ENCODE assay signal across 8 mouse cellular contexts in genomic region chr1:133129471-133130221, GRCm38 (mm10). TPM values are rescaled to one million over a fixed set of nuclear protein-coding genes. Genes with fewer than 3 reads are reported as not detected.
A peak's percentile ranks its signal among the peaks of the same experiment; 100 is the strongest.
DNase-seq lines count a peak whose midpoint lies in the region; ATAC-seq and TF ChIP-seq lines count a peak whose summit lies in the region.

No protein-coding gene starts in this region.

- no peak for DNase-seq in heart, postnatal 4 days
- DNase-seq in Muller cell, postnatal 12 days (ENCODE audit: inconsistent ontology term), result peak; percentile 11
- no peak for DNase-seq in forebrain, embryonic 11.5 days (ENCODE audit: low spot score)
- DNase-seq in ovary, postnatal 36 days (ENCODE audit: low spot score), result no peak
- DNase-seq in urinary bladder, postnatal 4 days (ENCODE audit: low spot score in 2 of 2), result no peak

- WGBS in heart, embryonic 14.5 days, result 34% methylated on average over 16 of the region's 16 CpGs
- WGBS in forebrain, embryonic 11.5 days, result 12% methylated on average over 16 of the region's 16 CpGs
- WGBS in liver, embryonic 12.5 days (ENCODE audit: insufficient replicate concordance), result 22% methylated on average over 16 of the region's 16 CpGs
- 16% methylated on average over 16 of the region's 16 CpGs for WGBS in olfactory bulb, adult 2 months

- H3K9ac ChIP-seq in heart, embryonic 14.5 days (ENCODE audit: low read length), result 0 out of 2 replicates have a peak overlapping the region, but pooled peaks have one; percentile 25
- peak overlapping the region; percentile 3; the same call in 1 of the 2 replicates for H3K9ac ChIP-seq in forebrain, embryonic 11.5 days (ENCODE audit: low read length)
- H3K9ac ChIP-seq in liver, embryonic 12.5 days, result peak overlapping the region; percentile 99

- peaks cover 0 to 12% of the 10 kb centered on the region in 2 experiments; a peak in 2 of 4 replicates for H3K4me1 ChIP-seq in heart, embryonic 14.5 days (ENCODE audit: control insufficient read depth in 2 of 2, insufficient read depth in 2 of 2, low read length in 2 of 2)
- peaks cover 20% of the 10 kb centered on the region for H3K4me1 ChIP-seq in forebrain, embryonic 11.5 days (replicated peaks; ENCODE audit: control insufficient read depth, insufficient read depth, low read length)
- H3K4me1 ChIP-seq in liver, embryonic 12.5 days, result peaks cover 36% of the 10 kb centered on the region
- H3K4me1 ChIP-seq in olfactory bulb, adult 2 months (ENCODE audit: control insufficient read depth, insufficient read depth, low read length), result peaks cover 6% of the 10 kb centered on the region; the same call in 1 of the 2 replicates

- TF ChIP-seq CTCF in olfactory bulb, adult 2 months (IDR thresholded peaks at IDR 0.05; ENCODE audit: insufficient read depth, low read depth, low read length), result no peak

- no peak for TF ChIP-seq POLR2A in olfactory bulb, adult 2 months (IDR thresholded peaks at IDR 0.05; ENCODE audit: insufficient read depth, low read depth, low read length)

- ATAC-seq in heart, embryonic 14.5 days (ENCODE audit: insufficient number of reproducible peaks, insufficient read depth, low FRiP score, low read depth), result no peak
- no peak for ATAC-seq in forebrain, embryonic 11.5 days (replicated peaks; ENCODE audit: low FRiP score)
- no peak for ATAC-seq in liver, embryonic 12.5 days

- peaks cover 13% of the 10 kb centered on the region; the same call in 1 of the 2 replicates for H3K36me3 ChIP-seq in heart, embryonic 14.5 days (ENCODE audit: control insufficient read depth, insufficient read depth, low read length)
- H3K36me3 ChIP-seq in forebrain, embryonic 11.5 days (ENCODE audit: control insufficient read depth, insufficient read depth, low read length), result no peaks in the 10 kb centered on the region; the same call in 1 of the 2 replicates
- H3K36me3 ChIP-seq in liver, embryonic 12.5 days, result peaks cover 27% of the 10 kb centered on the region

- H3K9me3 ChIP-seq in heart, embryonic 14.5 days (ENCODE audit: control insufficient read depth, low read length), result no peaks in the 10 kb centered on the region
- no peaks in the 10 kb centered on the region for H3K9me3 ChIP-seq in forebrain, embryonic 11.5 days (ENCODE audit: control insufficient read depth, low read length)
- H3K9me3 ChIP-seq in liver, embryonic 12.5 days (replicated peaks), result no peaks in the 10 kb centered on the region

- H3K27ac ChIP-seq in heart, embryonic 14.5 days (replicated peaks in 1 of 2; ENCODE audit: control insufficient read depth in 1 of 2, insufficient read depth in 1 of 2, low read depth in 2 of 2, low read length in 2 of 2), result peak overlapping the region in 1 of 2 experiments; percentile 8; a peak in 1 of 4 replicates
- H3K27ac ChIP-seq in forebrain, embryonic 11.5 days (ENCODE audit: low read depth, low read length), result peak overlapping the region; percentile 93
- H3K27ac ChIP-seq in liver, embryonic 12.5 days, result peak overlapping the region; percentile 99
- peak overlapping the region; percentile 87 for H3K27ac ChIP-seq in olfactory bulb, adult 2 months (ENCODE audit: insufficient read depth, low read depth, low read length)

- H3K4me2 ChIP-seq in heart, embryonic 14.5 days (ENCODE audit: low read length), result peak overlapping the region; percentile 99
- peak overlapping the region; percentile 28 for H3K4me2 ChIP-seq in forebrain, embryonic 11.5 days (ENCODE audit: low read depth, low read length, severe bottlenecking)
- peak overlapping the region; percentile 81 for H3K4me2 ChIP-seq in liver, embryonic 12.5 days

- H3K4me3 ChIP-seq in heart, embryonic 14.5 days (ENCODE audit: control insufficient read depth in 1 of 2, insufficient read depth in 1 of 2, low read depth in 1 of 2, low read length in 2 of 2), result no peak overlapping the region
- no peak overlapping the region for H3K4me3 ChIP-seq in forebrain, embryonic 11.5 days (ENCODE audit: low read depth, low read length)
- H3K4me3 ChIP-seq in liver, embryonic 12.5 days, result peak overlapping the region; percentile 100
- H3K4me3 ChIP-seq in olfactory bulb, adult 2 months (ENCODE audit: insufficient read depth, low read depth, low read length), result no peak overlapping the region

- H3K27me3 ChIP-seq in heart, embryonic 14.5 days (ENCODE audit: control insufficient read depth, insufficient read depth, low read length), result no peaks in the 10 kb centered on the region
- no peaks in the 10 kb centered on the region for H3K27me3 ChIP-seq in forebrain, embryonic 11.5 days (ENCODE audit: control insufficient read depth, insufficient read depth, low read length)
- no peaks in the 10 kb centered on the region for H3K27me3 ChIP-seq in liver, embryonic 12.5 days (replicated peaks)

RNA-seq across cellular contexts. Expression of gene Ppp1r15b, which starts 1.3 kb away (rescaled TPM):
- polyA plus RNA-seq in heart, embryonic 14.5 days (2014; fragmentation: Nextera tagmentation; extraction: Ambion mirVana), result 24.5 and 24.6 TPM in 2 replicates
- 10 to 100 TPM; 41.6 to 44.4 TPM for total RNA-seq in heart, postnatal 4 days (2021)
- 62.8 and 69.7 TPM in 2 replicates for polyA plus RNA-seq in forebrain, embryonic 11.5 days (2014; fragmentation: Nextera tagmentation; extraction: Ambion mirVana)
- 60.8 and 63.8 TPM in 2 replicates for polyA plus RNA-seq in liver, embryonic 12.5 days (2016; fragmentation: Nextera tagmentation; extraction: Ambion mirVana)
- polyA plus RNA-seq in olfactory bulb, adult 2 months (2012; ENCODE audit: insufficient read depth, insufficient read length, low replicate concordance, missing spikeins), result not detected in 2 replicates

RNA-seq across cellular contexts. Expression of gene Plekha6, which starts 34.4 kb away (rescaled TPM):
- polyA plus RNA-seq in heart, embryonic 14.5 days (2014; fragmentation: Nextera tagmentation; extraction: Ambion mirVana), result 12.4 and 16.5 TPM in 2 replicates
- 10 to 100 TPM; 42.1 to 45.9 TPM for total RNA-seq in heart, postnatal 4 days (2021)
- polyA plus RNA-seq in forebrain, embryonic 11.5 days (2014; fragmentation: Nextera tagmentation; extraction: Ambion mirVana), result 16.2 and 18.8 TPM in 2 replicates
- polyA plus RNA-seq in liver, embryonic 12.5 days (2016; fragmentation: Nextera tagmentation; extraction: Ambion mirVana), result 2.1 and 2.2 TPM in 2 replicates
- polyA plus RNA-seq in olfactory bulb, adult 2 months (2012; ENCODE audit: insufficient read depth, insufficient read length, low replicate concordance, missing spikeins), result not detected in 2 replicates

Comparison
In these comparisons a context has a peak if more than half of its experiments do, and no peak if none do; other contexts are left out.
1. H3K4me2 ChIP-seq: peak in every context shown above with its lines; median percentile 99 in heart, embryonic 14.5 days; 81 in liver, embryonic 12.5 days; 28 in forebrain, embryonic 11.5 days.
2. H3K9ac ChIP-seq: peak in every context shown above with its lines; median percentile 99 in liver, embryonic 12.5 days; 25 in heart, embryonic 14.5 days; 3 in forebrain, embryonic 11.5 days.